22 mouse cellular contexts compared by ENCODE assay signal in genomic region chr2:160267828-160268453, GRCm38 (mm10).
A peak's percentile ranks its signal among the peaks of the same experiment; 100 is the strongest.
DNase-seq lines count a peak whose midpoint lies in the region; ATAC-seq lines count a peak whose summit lies in the region.
"Had no signal": no experiment of that assay in that cellular context is flagged by ENCODE, and none has a peak within 500 bp of the region (broad histone marks: within the 10 kb centered on the region; RNA-seq: fewer than 3 reads in every experiment).

No protein-coding gene starts in this region.

- H3K36me3 ChIP-seq in macrophage (ENCODE audit: inconsistent target): no peaks in the 10 kb centered on the region
- H3K36me3 ChIP-seq: forebrain, embryonic 15.5 days; kidney, embryonic 15.5 days; limb, embryonic 12.5 days had no signal

- H3K27ac ChIP-seq in macrophage: peak overlapping the region; percentile 10; the same call in 1 of the 2 replicates
- H3K27ac ChIP-seq: forebrain, embryonic 15.5 days; kidney, embryonic 15.5 days; limb, embryonic 12.5 days had no signal

- H3K4me3 ChIP-seq in macrophage (ENCODE audit: inconsistent target): no peak overlapping the region
- H3K4me3 ChIP-seq: forebrain, embryonic 15.5 days; kidney, embryonic 15.5 days; limb, embryonic 12.5 days had no signal

- 43% methylated on average over 11 of the region's 11 CpGs for WGBS in macrophage (ENCODE audit: missing documents)

- peak; percentile 20 for DNase-seq in layer of hippocampus, adult 11-12 months (ENCODE audit: low spot score)
- no peak for DNase-seq in layer of hippocampus, adult 8-10 months (ENCODE audit: low spot score in 2 of 2)
- DNase-seq in lung, postnatal 36 days: peak; percentile 21
- no peak for DNase-seq in lung, postnatal 10 days
- DNase-seq in gastrocnemius, postnatal 25 days: no peak
- DNase-seq: B cell, adult 2 months; cerebellum, adult 11 months; cerebellum, postnatal 14 days; embryo, embryonic 11 days; heart, postnatal 4 days; lung, embryonic 14.5 days; midbrain, embryonic 14.5 days; right cerebral cortex, postnatal 14 days; spleen, adult 18-20 months; thymus, adult 18-20 months had no signal

- H3K79me2 ChIP-seq in macrophage (ENCODE audit: inconsistent target): no peaks in the 10 kb centered on the region

- ATAC-seq in activated CD4-positive, CD25-positive, alpha-beta regulatory T cell, adult 4 months: no peak
- ATAC-seq: forebrain, embryonic 15.5 days; hindbrain, embryonic 16.5 days; intestine, embryonic 16.5 days had no signal

Comparison
In these comparisons a context has a peak if more than half of its experiments do, and no peak if none do; other contexts are left out.
1. DNase-seq: peak in layer of hippocampus, adult 11-12 months (single experiment) and lung, postnatal 36 days (single experiment); none in layer of hippocampus, adult 8-10 months (0 of 2), lung, postnatal 10 days (single experiment) and gastrocnemius, postnatal 25 days (single experiment).